Mouse (Mus musculus) midbrain, postnatal 0 days (tissue): ENCODE results near the gene Kif9. TPM values are rescaled to one million over a fixed set of nuclear protein-coding genes. Genes with fewer than 3 reads are reported as not detected.

ENCODE experiments used
- ATAC-seq: fragments of 200-750 bp; cut with Nextera tagmentation; 2 replicates; pipeline ENCODE4 v1.8.0; 2017; ENCODE audit warnings: moderate number of reproducible peaks, mild to moderate bottlenecking, moderate TSS enrichment, moderate library complexity; ENCODE audit not compliant: low FRiP score
- DNase-seq: peaks from one replicate; pipeline ENCODE4 v3.0.0-alpha.2; 2015; ENCODE audit warnings: low spot score
- H3K27ac ChIP-seq: fragments of 300-500 bp; sonication (generic); 2 replicates; pipeline ENCODE4 v1.5.1; 2014; ENCODE audit warnings: low read depth, mild to moderate bottlenecking, low read length, mixed read lengths
- H3K27me3 ChIP-seq: fragments of 300-500 bp; sonication (generic); 2 replicates; pipeline ENCODE4 v1.6.1; 2014; ENCODE audit warnings: low read length, control low read depth, mixed read lengths; ENCODE audit not compliant: insufficient read depth
- H3K36me3 ChIP-seq: fragments of 300-500 bp; sonication (generic); 2 replicates; pipeline ENCODE4 v1.6.1; 2014; ENCODE audit warnings: low read length, control low read depth, mixed read lengths; ENCODE audit not compliant: insufficient read depth
- H3K4me1 ChIP-seq: fragments of 300-500 bp; sonication (generic); 2 replicates; pipeline ENCODE4 v1.6.1; 2014; ENCODE audit warnings: mild to moderate bottlenecking, control low read depth, antibody characterized with exemption, low read length, mixed read lengths; ENCODE audit not compliant: insufficient read depth
- H3K4me2 ChIP-seq: fragments of 300-500 bp; sonication (generic); 2 replicates; pipeline ENCODE4 v1.6.1; 2014; ENCODE audit warnings: low read depth, mild to moderate bottlenecking, low read length, mixed read lengths; ENCODE audit not compliant: poor library complexity, severe bottlenecking
- H3K4me3 ChIP-seq: fragments of 300-500 bp; sonication (generic); 2 replicates; pipeline ENCODE4 v1.5.1; 2014; ENCODE audit warnings: low read depth, mild to moderate bottlenecking, low read length, moderate library complexity
- H3K9ac ChIP-seq: fragments of 300-500 bp; sonication (generic); replicated peaks from 2 replicates; pipeline ENCODE4 v1.6.1; 2014; ENCODE audit warnings: mild to moderate bottlenecking, low read length, moderate library complexity, mixed read lengths; ENCODE audit not compliant: poor library complexity, severe bottlenecking
- H3K9me3 ChIP-seq: fragments of 300-500 bp; sonication (generic); 2 replicates; pipeline ENCODE4 v1.6.1; 2016; ENCODE audit warnings: low read length, control low read depth
- CTCF ChIP-seq: IDR thresholded peaks from 2 replicates; pipeline ENCODE4 v1.5.1; 2016; ENCODE audit warnings: antibody characterized with exemption, mild to moderate bottlenecking
- WGBS: fragments of 180-500 bp; shearing (Covaris S2); extraction: QIAGEN DNeasy Blood & Tissue Kit; methylation state at CpG from one replicate; pipeline ENCODE4 v1.1.7; 2014; 5-methylcytosine and 5-hydroxymethylcytosine counted together
- polyA plus RNA-seq: library from polyadenylated mRNA; unstranded; fragments of >200 nt; fragmentation: Nextera tagmentation; extraction: Ambion mirVana; gene quantifications from 2 replicates; pipeline ENCODE4 v1.2.1, GENCODE M21; 2015
- total RNA-seq: library from RNA; depleted of rRNA; stranded (reverse); fragments of >200 nt; gene quantifications from 2 replicates; pipeline ENCODE4 v1.2.3, GENCODE M21; 2014; rRNA removed

The Kif9 gene
- total and polyA plus RNA-seq, 2 experiments from 2014 or later: 3.7 to 5.6 TPM

GRCm38 (mm10) chr9:110536636-110537035 lies 59.9 kb downstream of the Kif9 start:
- no peak for ATAC-seq
- TF ChIP-seq CTCF: no peak
- H3K27ac ChIP-seq: no peak overlapping the region

DNA sequence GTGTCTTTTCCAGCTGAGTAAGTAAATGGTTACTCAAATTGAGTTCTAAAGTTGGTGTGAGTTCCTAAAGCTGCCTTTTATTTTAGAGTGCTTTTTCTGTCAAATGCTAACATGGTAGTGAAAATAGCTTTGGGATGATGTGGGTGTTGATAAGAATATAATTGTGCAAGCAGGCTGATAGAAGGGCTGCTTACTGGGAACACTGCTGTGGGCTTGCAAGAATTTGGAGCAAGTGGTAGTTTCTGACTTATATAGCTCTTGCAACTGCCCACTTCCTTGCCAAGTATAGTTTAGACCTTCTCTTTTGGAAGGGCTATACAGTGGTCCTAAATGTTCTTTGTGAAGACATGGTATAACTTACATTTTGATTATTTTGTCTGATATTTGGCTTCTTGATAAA lies 61.8 kb downstream of the Kif9 start:
- Histone ChIP-seq H3K27me3 (no peaks in the 10 kb centered on the region), H3K4me1 (peaks cover 10% of the 10 kb centered on the region), H3K9ac (no peak overlapping the region), H3K36me3 (no peaks in the 10 kb centered on the region), H3K4me2 (no peak overlapping the region), H3K4me3 (no peak overlapping the region), H3K27ac (no peak overlapping the region), H3K9me3 (no peaks in the 10 kb centered on the region)
- DNase-seq (no peak), ATAC-seq (no peak)
- no peak for TF ChIP-seq CTCF

More at GRCm38 (mm10) chr9:110536636-110537035, 59.9 kb downstream of the Kif9 start:
- peaks cover 10% of the 10 kb centered on the region for H3K4me1 ChIP-seq
- H3K4me2 ChIP-seq: no peak overlapping the region
- DNase-seq: no peak
- no peaks in the 10 kb centered on the region for H3K27me3 ChIP-seq
- H3K9me3 ChIP-seq: no peaks in the 10 kb centered on the region
- no peak overlapping the region for H3K4me3 ChIP-seq
- no peak overlapping the region for H3K9ac ChIP-seq
- H3K36me3 ChIP-seq: no peaks in the 10 kb centered on the region
- 90% methylated on average over 2 of the region's 2 CpGs for WGBS

GRCm38 (mm10) chr9:110541988-110542387 lies 65.2 kb downstream of the Kif9 start:
- no peak for ATAC-seq
- Histone ChIP-seq H3K4me1 (no peaks in the 10 kb centered on the region), H3K27me3 (no peaks in the 10 kb centered on the region), H3K4me2 (no peak overlapping the region), H3K9me3 (no peaks in the 10 kb centered on the region), H3K4me3 (no peak overlapping the region), H3K36me3 (no peaks in the 10 kb centered on the region), H3K9ac (no peak overlapping the region), H3K27ac (no peak overlapping the region)
- no peak for DNase-seq
- no peak for TF ChIP-seq CTCF
- 88% methylated on average over 4 of the region's 4 CpGs for WGBS

GRCm38 (mm10) chr9:110548261-110548660 lies 71.5 kb downstream of the Kif9 start:
- TF ChIP-seq CTCF: no peak
- Histone ChIP-seq H3K9me3 (no peaks in the 10 kb centered on the region), H3K36me3 (peaks cover 46% of the 10 kb centered on the region), H3K9ac (no peak overlapping the region), H3K4me3 (no peak overlapping the region), H3K4me1 (no peaks in the 10 kb centered on the region), H3K27ac (no peak overlapping the region), H3K4me2 (no peak overlapping the region), H3K27me3 (no peaks in the 10 kb centered on the region)
- no peak for ATAC-seq
- no peak for DNase-seq
- 98% methylated on average over 19 of the region's 19 CpGs for WGBS

DNA sequence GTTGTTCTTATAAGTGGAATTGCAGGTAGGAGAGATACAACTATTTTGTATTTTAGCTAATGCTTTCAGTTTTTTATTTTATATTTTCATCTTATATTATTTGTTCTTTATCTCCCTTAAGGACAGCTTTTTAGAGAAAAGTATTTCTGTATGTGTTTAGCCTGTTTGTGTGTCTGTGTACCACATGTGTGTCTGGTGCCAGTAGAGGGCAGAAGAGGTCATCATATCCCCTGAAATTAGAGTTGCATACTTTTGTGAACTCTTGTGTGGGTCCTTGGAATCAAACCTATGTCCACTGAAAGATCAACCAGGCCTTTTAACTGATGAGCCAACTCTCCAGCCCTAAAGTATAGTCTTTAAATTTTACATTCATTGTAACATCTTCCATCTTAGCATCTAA lies 91.6 kb downstream of the Kif9 start:
- H3K36me3 ChIP-seq: peaks cover 36% of the 10 kb centered on the region
- DNase-seq: no peak
- TF ChIP-seq CTCF: peak; percentile 46

More for the DNA sequence above, 91.6 kb downstream of the Kif9 start:
- no peaks in the 10 kb centered on the region for H3K9me3 ChIP-seq
- H3K27ac ChIP-seq: no peak overlapping the region
- no peak overlapping the region for H3K4me2 ChIP-seq
- no peak overlapping the region for H3K4me3 ChIP-seq
- no peaks in the 10 kb centered on the region for H3K27me3 ChIP-seq
- no peaks in the 10 kb centered on the region for H3K4me1 ChIP-seq
- no peak overlapping the region for H3K9ac ChIP-seq
- no peak for ATAC-seq

Other genes starting within 250 kb of the Kif9 start
- gene Cspg5, start 233.2 kb upstream of the Kif9 start, total RNA-seq: 456 and 504 TPM in 2 replicates
- 325 and 340 TPM in 2 replicates for gene Cspg5, start 233.2 kb upstream of the Kif9 start, polyA plus RNA-seq
- gene Elp6, start 171.8 kb upstream of the Kif9 start, total RNA-seq: 28.8 and 35.5 TPM in 2 replicates
- gene Elp6, start 171.8 kb upstream of the Kif9 start, polyA plus RNA-seq: 30.5 and 34.8 TPM in 2 replicates
- 146 and 162 TPM in 2 replicates for gene Scap, start 143.7 kb upstream of the Kif9 start, total RNA-seq
- 56.6 and 59.3 TPM in 2 replicates for gene Scap, start 143.7 kb upstream of the Kif9 start, polyA plus RNA-seq
- gene Ptpn23, start 68.7 kb upstream of the Kif9 start, total RNA-seq: 29.5 and 36.0 TPM in 2 replicates
- 9.6 and 14.1 TPM in 2 replicates for gene Ptpn23, start 68.7 kb upstream of the Kif9 start, polyA plus RNA-seq
- 0.44 TPM in 1 of 2 replicates, not detected in the other for gene Ngp, start 57.2 kb upstream of the Kif9 start, total RNA-seq
- gene Ngp, start 57.2 kb upstream of the Kif9 start, polyA plus RNA-seq: 0.49 and 0.58 TPM in 2 replicates
- gene Klhl18, start 264 bp upstream of the Kif9 start, total RNA-seq: 39.7 and 40.1 TPM in 2 replicates
- 25.9 and 27.4 TPM in 2 replicates for gene Klhl18, start 264 bp upstream of the Kif9 start, polyA plus RNA-seq
- gene Setd2, start 55.6 kb downstream of the Kif9 start, total RNA-seq: 69.3 and 77.3 TPM in 2 replicates
- 22.0 and 24.9 TPM in 2 replicates for gene Setd2, start 55.6 kb downstream of the Kif9 start, polyA plus RNA-seq
- 20.9 and 23.2 TPM in 2 replicates for gene Nradd, start 147.5 kb downstream of the Kif9 start, total RNA-seq
- gene Nradd, start 147.5 kb downstream of the Kif9 start, polyA plus RNA-seq: 17.4 and 20.6 TPM in 2 replicates
- 9.3 and 11.5 TPM in 2 replicates for gene Nbeal2, start 177.2 kb downstream of the Kif9 start, total RNA-seq
- gene Nbeal2, start 177.2 kb downstream of the Kif9 start, polyA plus RNA-seq: 3.9 and 4.0 TPM in 2 replicates
- 25.0 and 51.6 TPM in 2 replicates for gene Ccdc12, start 179.5 kb downstream of the Kif9 start, total RNA-seq
- 102 and 106 TPM in 2 replicates for gene Ccdc12, start 179.5 kb downstream of the Kif9 start, polyA plus RNA-seq